Mouse (Mus musculus) gastrocnemius, postnatal 36 days (tissue): ENCODE data around the gene Olfr482. TPM values are rescaled to one million over a fixed set of nuclear protein-coding genes. Genes with fewer than 3 reads are reported as not detected.

Experiments
- DNase-seq, 2 experiments: peaks; one replicate each; pipeline ENCODE4 v3.0.0; 2022
- intact Hi-C: fragments of 180-260 bp; cut with DNase I; formaldehyde crosslinking; loops from one replicate; pipeline ENCODE4 v1.15.1; 2025
- long read RNA-seq, 2 experiments: library from polyadenylated mRNA; stranded (forward); transcript quantifications; one replicate each; pipeline ENCODE4 v2.0.0; 2021
- total RNA-seq, 2 experiments: library from RNA; stranded (reverse); gene quantifications; 2 replicates each; pipeline ENCODE4 v1.2.3; 2021

Olfr482 gene
- under 1 TPM; 0.32 to 0.64 TPM for total RNA-seq
- long read RNA-seq, experiment 1, result 0 reads
- long read RNA-seq, experiment 2, result 0 reads

- DNase-seq, result no peak
- intact Hi-C loops, result no loop called here
These were observed at the start of gene Olfr482 for GRCm38 (mm10) chr7:108097486-108097885. Gene Olfr482 (minus strand): TSS chr7:108097586.

DNA sequence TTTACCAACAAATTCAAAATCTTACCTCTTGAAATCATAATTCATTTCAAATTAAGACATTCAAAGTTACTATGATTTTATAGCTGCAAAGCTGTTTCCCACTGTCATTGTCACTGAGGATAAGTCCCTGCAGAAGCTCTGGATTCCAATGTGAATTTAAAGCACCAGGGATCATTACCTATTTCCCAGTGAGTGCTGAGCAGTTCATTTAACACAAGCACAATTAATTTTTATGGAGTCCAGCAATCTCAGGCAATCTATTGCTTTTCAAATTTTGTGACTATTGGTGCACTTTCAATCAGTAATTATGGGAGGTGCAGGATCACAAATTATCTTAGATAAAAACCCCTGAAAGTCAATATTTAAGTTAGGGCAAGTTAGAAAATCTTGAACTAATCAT is 30.0 kb upstream of the Olfr482 start, which contains the start of gene Olfr484:
Olfr484 (minus strand) TSS at position 101 of the 400 bp plus-strand sequence.
- no peak for DNase-seq
- intact Hi-C loops, result no loop called here

DNA sequence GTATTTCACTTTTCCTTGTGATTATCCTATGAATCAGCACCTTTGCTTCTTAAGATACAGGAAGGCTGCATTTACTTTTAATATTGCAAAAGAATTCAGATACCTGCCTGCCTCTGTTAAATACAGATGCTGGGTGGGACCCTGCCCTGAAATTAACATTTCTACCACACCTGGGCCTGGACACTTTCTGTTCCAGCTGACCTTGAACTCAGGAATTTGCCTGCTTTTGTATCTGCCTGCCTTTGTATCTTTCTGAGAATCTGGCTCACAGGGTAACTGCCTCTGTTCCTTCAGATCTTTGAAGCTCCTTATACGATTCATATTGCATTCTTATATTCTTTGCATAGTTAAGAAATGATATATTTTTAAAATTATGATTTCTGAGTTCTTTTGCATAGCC is 24.0 kb upstream of the Olfr482 start:
- intact Hi-C loops, result no loop called here
- no peak for DNase-seq

DNA sequence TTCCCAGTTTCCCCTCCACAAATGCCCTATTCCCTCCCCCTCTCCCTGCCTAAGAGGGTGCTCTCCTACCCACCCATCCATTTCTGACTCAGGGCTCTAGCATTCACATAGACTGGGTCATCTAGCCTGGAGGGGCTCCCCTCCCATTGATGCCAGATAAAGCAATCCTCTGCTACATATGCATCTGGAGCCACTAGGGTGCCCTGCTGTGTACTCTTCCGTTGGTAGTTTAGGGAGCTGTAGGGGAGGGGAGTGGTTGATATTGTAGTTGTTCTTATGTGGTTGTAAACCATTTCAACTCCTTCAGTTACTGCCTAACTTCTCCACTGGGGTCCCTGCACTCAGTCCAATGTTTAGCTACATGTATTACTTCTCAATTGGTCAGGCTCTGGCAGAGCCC is 23.3 kb upstream of the Olfr482 start:
- intact Hi-C loops, result no loop called here
- DNase-seq, result no peak

GRCm38 (mm10) chr7:108100549-108100948 is 3.2 kb upstream of the Olfr482 start, which contains the start of gene Olfr483:
Gene Olfr483 (plus strand): TSS chr7:108100849.
- no peak for DNase-seq
- intact Hi-C loops, result no loop called here

DNA sequence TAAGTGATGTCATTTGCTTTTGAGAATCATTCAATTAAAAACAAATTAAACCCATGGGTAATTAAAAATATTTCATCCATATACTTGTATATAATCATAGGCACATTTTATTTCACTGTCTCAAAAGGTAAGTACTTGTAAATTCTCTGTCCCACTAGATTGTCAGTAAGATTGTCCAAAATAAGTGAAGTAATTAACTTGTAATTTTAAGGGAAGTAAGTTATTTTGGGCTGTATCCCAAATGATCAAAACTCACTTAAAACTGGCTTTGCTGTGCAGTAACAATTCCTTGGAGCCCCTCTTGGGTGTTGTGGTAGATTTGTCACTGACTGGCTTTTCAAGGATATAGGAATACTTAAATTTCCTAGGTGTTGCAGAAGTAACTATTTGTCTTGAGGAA is 17.8 kb downstream of the Olfr482 start, which contains the start of gene Olfr481:
Olfr481 (plus strand) TSS at position 301 of the 400 bp plus-strand sequence.
- intact Hi-C loops, result no loop called here
- DNase-seq, result no peak

DNA sequence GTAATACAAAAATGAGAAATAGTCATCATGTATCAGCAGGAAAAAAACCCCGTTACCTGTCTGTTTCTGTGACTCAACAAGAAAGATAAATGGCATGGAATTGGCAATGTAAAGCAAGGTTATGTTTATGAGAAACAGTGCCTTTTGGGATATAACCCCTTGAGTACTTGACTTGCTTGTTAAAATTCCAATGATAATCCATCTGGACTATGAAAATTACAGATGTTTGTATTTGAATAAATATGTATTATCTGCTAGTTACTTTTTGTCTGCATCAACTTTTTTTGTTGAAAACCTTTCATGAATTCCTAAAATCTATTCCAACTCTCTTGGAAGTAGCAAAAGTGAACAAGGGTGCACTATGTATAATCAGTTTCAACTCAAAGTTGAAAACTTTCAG is 30.1 kb downstream of the Olfr482 start, which contains the start of gene Olfr480:
Olfr480 (minus strand) TSS at position 101 of the 400 bp plus-strand sequence.
- intact Hi-C loops, result no loop called here
- DNase-seq, result no peak

GRCm38 (mm10) chr7:108050393-108050792 is 47.0 kb downstream of the Olfr482 start, which contains the start of gene Olfr479:
Gene Olfr479 (plus strand): TSS chr7:108050693.
- intact Hi-C loops, result no loop called here
- no peak for DNase-seq

Other genes starting within 250 kb of the Olfr482 start
- not detected for gene Olfr472, start 199.7 kb downstream of the Olfr482 start, total RNA-seq
- not detected for gene Olfr473, start 167.1 kb downstream of the Olfr482 start, total RNA-seq
- gene Olfr474, start 142.9 kb downstream of the Olfr482 start, total RNA-seq, result not detected
- gene Olfr476, start 132.8 kb downstream of the Olfr482 start, total RNA-seq, result not detected
- gene Olfr477, start 110.9 kb downstream of the Olfr482 start, total RNA-seq, result not detected
- gene Olfr478, start 63.6 kb downstream of the Olfr482 start, total RNA-seq, result not detected
- not detected for gene Olfr479, start 46.9 kb downstream of the Olfr482 start, total RNA-seq
- not detected for gene Olfr480, start 30.2 kb downstream of the Olfr482 start, total RNA-seq
- gene Olfr481, start 17.7 kb downstream of the Olfr482 start, total RNA-seq, result not detected
- gene Olfr483, start 3.3 kb upstream of the Olfr482 start, total RNA-seq, result not detected
- not detected for gene Olfr484, start 29.9 kb upstream of the Olfr482 start, total RNA-seq
- not detected for gene Olfr485, start 62.3 kb upstream of the Olfr482 start, total RNA-seq
- gene Olfr486, start 75.2 kb upstream of the Olfr482 start, total RNA-seq, result not detected
- gene Olfr487, start 117.0 kb upstream of the Olfr482 start, total RNA-seq, result not detected
- not detected for gene Olfr488, start 160.8 kb upstream of the Olfr482 start, total RNA-seq
- not detected for gene Olfr490, start 191.3 kb upstream of the Olfr482 start, total RNA-seq
- not detected for gene Olfr491, start 215.9 kb upstream of the Olfr482 start, total RNA-seq
- gene Olfr492, start 226.1 kb upstream of the Olfr482 start, total RNA-seq, result not detected
- gene Olfr493, start 249.4 kb upstream of the Olfr482 start, total RNA-seq, result not detected